Mouse (Mus musculus): ENCODE results near the gene Rps27rt.

- TF ChIP-seq CTCF (IDR thresholded peaks at IDR 0.05; ENCODE audit: extremely low read depth, insufficient read depth, insufficient read length, insufficient replicate concordance) (no peak), POLR2A (IDR thresholded peaks at IDR 0.05; ENCODE audit: low read depth, low read length) (no peak)
These were observed 37.6 kb upstream of the Rps27rt start for GRCm38 (mm10) chr9:115020141-115020540.
